ENCODE assay signal across 8 mouse cellular contexts in genomic region chr17:31563632-31564014, GRCm38 (mm10). TPM values are rescaled to one million over a fixed set of nuclear protein-coding genes. Genes with fewer than 3 reads are reported as not detected.
DNase-seq lines count a peak whose midpoint lies in the region; ATAC-seq and TF ChIP-seq lines count a peak whose summit lies in the region.

No protein-coding gene starts in this region.

- H3K4me1 ChIP-seq in embryonic facial prominence, embryonic 10.5 days: peaks cover 34% of the 10 kb centered on the region
- H3K4me1 ChIP-seq in heart, postnatal 0 days (ENCODE audit: control insufficient read depth, insufficient read depth): peaks cover 28% of the 10 kb centered on the region
- H3K4me1 ChIP-seq in small intestine, adult 2 months (ENCODE audit: control insufficient read depth, insufficient read depth, insufficient read length, low read length): peaks cover 6% of the 10 kb centered on the region; the same call in 1 of the 2 replicates

- H3K4me3 ChIP-seq in embryonic facial prominence, embryonic 10.5 days: peak overlapping the region; percentile 85
- H3K4me3 ChIP-seq in heart, postnatal 0 days (ENCODE audit: low read depth, low read length): peak overlapping the region; percentile 52
- H3K4me3 ChIP-seq in small intestine, adult 2 months (ENCODE audit: low read depth, low read length): peak overlapping the region; percentile 79

- peak; percentile 21 for DNase-seq in urinary bladder, postnatal 14 days (ENCODE audit: low spot score)
- no peak for DNase-seq in urinary bladder, postnatal 4 days (ENCODE audit: low spot score in 2 of 2)
- peak; percentile 49 for DNase-seq in embryonic facial prominence, embryonic 10.5 days (ENCODE audit: low spot score)
- no peak for DNase-seq in heart, postnatal 0 days (ENCODE audit: low spot score)
- peak; percentile 45 for DNase-seq in layer of hippocampus, adult 9-11 months
- DNase-seq in lung, postnatal 10 days: peak; percentile 48

- H3K27me3 ChIP-seq in embryonic facial prominence, embryonic 10.5 days (replicated peaks; ENCODE audit: low read depth, poor library complexity, severe bottlenecking): no peaks in the 10 kb centered on the region
- no peaks in the 10 kb centered on the region for H3K27me3 ChIP-seq in heart, postnatal 0 days (ENCODE audit: control insufficient read depth, insufficient read depth, low read length)
- no peaks in the 10 kb centered on the region for H3K27me3 ChIP-seq in small intestine, adult 2 months (ENCODE audit: control insufficient read depth, insufficient read depth, low read length)

- TF ChIP-seq EP300 in heart, postnatal 0 days (IDR thresholded peaks at IDR 0.05; ENCODE audit: low read depth): no peak

- H3K9ac ChIP-seq in heart, postnatal 0 days (replicated peaks; ENCODE audit: low read depth, low read length): peak overlapping the region; percentile 60

- WGBS in embryonic facial prominence, embryonic 10.5 days: 32% methylated on average over 12 of the region's 12 CpGs
- WGBS in heart, postnatal 0 days: 15% methylated on average over 12 of the region's 12 CpGs
- WGBS in small intestine, adult 2 months: 16% methylated on average over 12 of the region's 12 CpGs

- peak overlapping the region; percentile 72 for H3K4me2 ChIP-seq in heart, postnatal 0 days (ENCODE audit: low read depth, low read length)

- no peak for TF ChIP-seq POLR2A in small intestine, adult 2 months (IDR thresholded peaks at IDR 0.05; ENCODE audit: low read depth, low read length)

- ATAC-seq in heart, postnatal 0 days (ENCODE audit: insufficient read depth, low read depth): no peak
- no peak for ATAC-seq in megakaryocyte-erythroid progenitor cell, adult 5-6 weeks (replicated peaks; ENCODE audit: low FRiP score, low TSS enrichment, poor library complexity, severe bottlenecking)

- no peak for TF ChIP-seq CTCF in heart, postnatal 0 days (IDR thresholded peaks at IDR 0.05; ENCODE audit: low read depth)
- no peak for TF ChIP-seq CTCF in small intestine, adult 2 months (IDR thresholded peaks at IDR 0.05; ENCODE audit: extremely low read depth, insufficient read length, insufficient replicate concordance, low read depth, low read length)

- peak overlapping the region; percentile 91 for H3K27ac ChIP-seq in embryonic facial prominence, embryonic 10.5 days (replicated peaks)
- peak overlapping the region; percentile 94 for H3K27ac ChIP-seq in heart, postnatal 0 days (ENCODE audit: low read depth)
- peak overlapping the region; percentile 89 for H3K27ac ChIP-seq in small intestine, adult 2 months (ENCODE audit: insufficient read depth, low read depth, low read length)

- no peaks in the 10 kb centered on the region for H3K9me3 ChIP-seq in embryonic facial prominence, embryonic 10.5 days
- H3K9me3 ChIP-seq in heart, postnatal 0 days (replicated peaks; ENCODE audit: control insufficient read depth, low read length): no peaks in the 10 kb centered on the region

- peaks cover 11% of the 10 kb centered on the region; the same call in 1 of the 2 replicates for H3K36me3 ChIP-seq in embryonic facial prominence, embryonic 10.5 days (replicated peaks)
- H3K36me3 ChIP-seq in heart, postnatal 0 days (replicated peaks; ENCODE audit: control insufficient read depth, insufficient read depth, low read length): no peaks in the 10 kb centered on the region
- no peaks in the 10 kb centered on the region for H3K36me3 ChIP-seq in small intestine, adult 2 months (ENCODE audit: control insufficient read depth, insufficient read depth, low read length)

RNA-seq across cellular contexts. Expression of gene Pknox1, which starts 0.9 kb away (rescaled TPM):
- 22.9 and 25.1 TPM in 2 replicates for polyA plus RNA-seq in embryonic facial prominence, embryonic 10.5 days (2016; fragmentation: Nextera tagmentation; extraction: Ambion mirVana)
- total RNA-seq in heart, postnatal 0 days (2014; rRNA removed; ENCODE audit: low replicate concordance): 17.2 and 74.0 TPM in 2 replicates
- 8.2 and 8.7 TPM in 2 replicates for polyA plus RNA-seq in heart, postnatal 0 days (2015; fragmentation: Nextera tagmentation; extraction: Ambion mirVana)
- 8.1 and 15.2 TPM in 2 replicates for polyA plus RNA-seq in small intestine, adult 2 months (2012; rRNA removed)
- total RNA-seq in megakaryocyte-erythroid progenitor cell, adult 5-6 weeks (2014; fragmentation: Nextera tagmentation): 18.5 and 35.2 TPM in 2 replicates
- total RNA-seq in megakaryocyte-erythroid progenitor cell, adult 5-6 weeks (2017): 15.8 and 18.2 TPM in 2 replicates

RNA-seq across cellular contexts. Expression of gene Ndufv3, which starts 43.7 kb away (rescaled TPM):
- 242 and 244 TPM in 2 replicates for polyA plus RNA-seq in embryonic facial prominence, embryonic 10.5 days (2016; fragmentation: Nextera tagmentation; extraction: Ambion mirVana)
- total RNA-seq in heart, postnatal 0 days (2014; rRNA removed; ENCODE audit: low replicate concordance): 592 and 689 TPM in 2 replicates
- polyA plus RNA-seq in heart, postnatal 0 days (2015; fragmentation: Nextera tagmentation; extraction: Ambion mirVana): 1,214 and 1,242 TPM in 2 replicates
- polyA plus RNA-seq in small intestine, adult 2 months (2012; rRNA removed): 156 and 168 TPM in 2 replicates
- 142 and 209 TPM in 2 replicates for total RNA-seq in megakaryocyte-erythroid progenitor cell, adult 5-6 weeks (2014; fragmentation: Nextera tagmentation)
- 217 and 233 TPM in 2 replicates for total RNA-seq in megakaryocyte-erythroid progenitor cell, adult 5-6 weeks (2017)

RNA-seq across cellular contexts. Expression of gene Wdr4, which starts 43.8 kb away (rescaled TPM):
- polyA plus RNA-seq in embryonic facial prominence, embryonic 10.5 days (2016; fragmentation: Nextera tagmentation; extraction: Ambion mirVana): 67.7 and 73.5 TPM in 2 replicates
- 19.9 and 30.8 TPM in 2 replicates for total RNA-seq in heart, postnatal 0 days (2014; rRNA removed; ENCODE audit: low replicate concordance)
- 10.4 and 11.0 TPM in 2 replicates for polyA plus RNA-seq in heart, postnatal 0 days (2015; fragmentation: Nextera tagmentation; extraction: Ambion mirVana)
- polyA plus RNA-seq in small intestine, adult 2 months (2012; rRNA removed): 13.5 and 25.4 TPM in 2 replicates
- total RNA-seq in megakaryocyte-erythroid progenitor cell, adult 5-6 weeks (2014; fragmentation: Nextera tagmentation): 38.3 and 47.6 TPM in 2 replicates
- total RNA-seq in megakaryocyte-erythroid progenitor cell, adult 5-6 weeks (2017): 18.1 and 62.9 TPM in 2 replicates

Comparison
In these comparisons a context has a peak if more than half of its experiments do, and no peak if none do; other contexts are left out.
1. DNase-seq: peak in urinary bladder, postnatal 14 days (single experiment), embryonic facial prominence, embryonic 10.5 days (single experiment), layer of hippocampus, adult 9-11 months (single experiment) and lung, postnatal 10 days (single experiment); none in urinary bladder, postnatal 4 days (0 of 2) and heart, postnatal 0 days (single experiment).
2. Peak in every context shown above with its lines, with median percentiles within 50 percentile points of each other: H3K27ac ChIP-seq and H3K4me3 ChIP-seq.